Mouse (Mus musculus) heart, embryonic 15.5 days (tissue): ENCODE results near the gene Slc39a3. TPM values are rescaled to one million over a fixed set of nuclear protein-coding genes. Genes with fewer than 3 reads are reported as not detected.

ENCODE experiments used
- ATAC-seq: fragments of 200-750 bp; cut with Nextera tagmentation; replicated peaks from 2 replicates; pipeline ENCODE4 v1.8.0; 2017; ENCODE audit warnings: low read depth, moderate TSS enrichment; ENCODE audit not compliant: insufficient number of reproducible peaks, insufficient read depth, low FRiP score
- H3K27ac ChIP-seq: fragments of 300-500 bp; sonication (generic); 2 replicates; pipeline ENCODE4 v1.5.1; 2015; ENCODE audit warnings: mild to moderate bottlenecking, inconsistent platforms
- H3K27me3 ChIP-seq: fragments of 300-500 bp; sonication (generic); 2 replicates; pipeline ENCODE4 v1.6.1; 2015; ENCODE audit warnings: inconsistent platforms
- H3K36me3 ChIP-seq: fragments of 300-500 bp; sonication (generic); 2 replicates; pipeline ENCODE4 v1.6.1; 2015; ENCODE audit warnings: mild to moderate bottlenecking, inconsistent platforms
- H3K4me1 ChIP-seq: fragments of 300-500 bp; sonication (generic); replicated peaks from 2 replicates; pipeline ENCODE4 v1.6.1; 2015; ENCODE audit warnings: inconsistent platforms
- H3K4me2 ChIP-seq: fragments of 300-500 bp; sonication (generic); 2 replicates; pipeline ENCODE4 v1.6.1; 2015; ENCODE audit warnings: inconsistent platforms, mild to moderate bottlenecking, moderate library complexity
- H3K4me3 ChIP-seq: fragments of 300-500 bp; sonication (generic); 2 replicates; pipeline ENCODE4 v1.5.1; 2015; ENCODE audit warnings: mild to moderate bottlenecking, inconsistent platforms
- H3K9ac ChIP-seq: fragments of 300-500 bp; sonication (generic); 2 replicates; pipeline ENCODE4 v1.6.1; 2015; ENCODE audit warnings: mild to moderate bottlenecking, inconsistent platforms
- H3K9me3 ChIP-seq: fragments of 300-500 bp; sonication (generic); replicated peaks from 2 replicates; pipeline ENCODE4 v1.6.1; 2016; ENCODE audit warnings: inconsistent platforms
- WGBS: fragments of 180-500 bp; shearing (Covaris S2); methylation state at CpG from one replicate; pipeline ENCODE4 v1.1.7; 2015; ENCODE audit warnings: mixed read lengths; 5-methylcytosine and 5-hydroxymethylcytosine counted together
- polyA plus RNA-seq: library from polyadenylated mRNA; unstranded; fragments of >200 nt; fragmentation: Nextera tagmentation; extraction: Ambion mirVana; gene quantifications from 2 replicates; pipeline ENCODE4 v1.2.1, GENCODE M21; 2015

The Slc39a3 gene
- polyA plus RNA-seq = 7.1 and 11.8 TPM in 2 replicates

GRCm38 (mm10) chr10:81036988-81037580 lies at the start of gene Slc39a3:
TSS of gene Slc39a3 (minus strand) at chr10:81037426.
- Histone ChIP-seq H3K36me3 (peaks cover 7% of the 10 kb centered on the region; the same call in 1 of the 2 replicates), H3K9ac (peak within 1 kb of the TSS; percentile 86), H3K4me2 (peak within 1 kb of the TSS; percentile 66), H3K9me3 (no peaks in the 10 kb centered on the region), H3K27me3 (no peaks in the 10 kb centered on the region), H3K27ac (peak within 1 kb of the TSS; percentile 62), H3K4me1 (no peaks in the 10 kb centered on the region), H3K4me3 (peak within 1 kb of the TSS; percentile 91)
- WGBS = under 1% methylated on average over 35 of the region's 35 CpGs
- ATAC-seq = peak; percentile 98

- Histone ChIP-seq H3K27me3 (no peaks in the 10 kb centered on the region), H3K9ac (no peak overlapping the region), H3K9me3 (no peaks in the 10 kb centered on the region), H3K4me1 (0 out of 2 replicates have a peak, but pooled peaks cover 7% of the 10 kb centered on the region), H3K4me2 (no peak overlapping the region), H3K36me3 (peaks cover 2% of the 10 kb centered on the region), H3K27ac (no peak overlapping the region), H3K4me3 (no peak overlapping the region)
- ATAC-seq = no peak
- 41% methylated on average over 2 of the region's 2 CpGs for WGBS
These were observed 49.8 kb upstream of the Slc39a3 start for GRCm38 (mm10) chr10:81087021-81087420.

GRCm38 (mm10) chr10:81082168-81082960 lies 45.1 kb upstream of the Slc39a3 start:
- peaks cover 42% of the 10 kb centered on the region for H3K36me3 ChIP-seq
- H3K4me2 ChIP-seq = no peak overlapping the region
- no peak overlapping the region for H3K9ac ChIP-seq
- 76% methylated on average over 7 of the region's 7 CpGs for WGBS
- H3K9me3 ChIP-seq = no peaks in the 10 kb centered on the region
- H3K27me3 ChIP-seq = no peaks in the 10 kb centered on the region
- no peaks in the 10 kb centered on the region for H3K4me1 ChIP-seq
- ATAC-seq = no peak
- no peak overlapping the region for H3K27ac ChIP-seq
- H3K4me3 ChIP-seq = no peak overlapping the region

DNA sequence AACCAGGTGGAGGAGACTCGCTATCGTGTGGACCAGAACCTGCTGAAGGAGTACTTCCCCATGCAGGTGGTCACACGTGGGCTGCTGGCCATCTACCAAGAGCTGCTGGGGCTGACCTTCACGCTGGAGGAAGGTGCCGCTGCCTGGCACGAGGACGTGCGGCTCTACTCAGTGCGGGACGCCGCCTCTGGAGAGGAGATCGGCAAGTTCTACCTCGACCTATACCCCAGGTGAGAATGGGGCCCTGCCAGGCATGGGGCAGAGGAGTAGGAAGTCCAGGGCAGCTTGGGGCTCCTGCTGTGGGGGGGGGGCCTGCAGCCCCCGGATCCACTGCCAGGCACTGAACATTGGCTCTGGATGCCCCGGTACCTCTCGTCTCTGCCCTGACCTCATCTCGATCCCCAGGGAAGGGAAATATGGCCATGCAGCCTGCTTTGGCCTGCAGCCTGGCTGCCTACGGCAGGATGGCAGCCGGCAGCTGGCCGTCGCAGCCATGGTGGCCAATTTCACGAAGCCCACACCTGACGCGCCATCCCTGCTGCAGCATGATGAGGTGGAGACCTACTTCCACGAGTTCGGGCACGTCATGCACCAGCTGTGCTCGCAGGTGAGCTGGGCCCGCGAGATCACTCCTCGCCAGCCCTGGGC lies 42.9 kb upstream of the Slc39a3 start:
- peaks cover 49% of the 10 kb centered on the region for H3K36me3 ChIP-seq
- no peak overlapping the region for H3K9ac ChIP-seq
- no peak for ATAC-seq
- no peaks in the 10 kb centered on the region for H3K4me1 ChIP-seq
- no peak overlapping the region for H3K4me2 ChIP-seq
- H3K27ac ChIP-seq = no peak overlapping the region
- H3K27me3 ChIP-seq = no peaks in the 10 kb centered on the region
- 89% methylated on average over 31 of the region's 31 CpGs for WGBS
- no peak overlapping the region for H3K4me3 ChIP-seq
- H3K9me3 ChIP-seq = no peaks in the 10 kb centered on the region

GRCm38 (mm10) chr10:81077916-81078315 lies 40.7 kb upstream of the Slc39a3 start:
- Histone ChIP-seq H3K9ac (no peak overlapping the region), H3K27me3 (no peaks in the 10 kb centered on the region), H3K27ac (no peak overlapping the region), H3K4me2 (no peak overlapping the region), H3K9me3 (no peaks in the 10 kb centered on the region), H3K4me1 (no peaks in the 10 kb centered on the region), H3K36me3 (peaks cover 55% of the 10 kb centered on the region), H3K4me3 (no peak overlapping the region)
- no peak for ATAC-seq
- WGBS = 81% methylated on average over 11 of the region's 11 CpGs

DNA sequence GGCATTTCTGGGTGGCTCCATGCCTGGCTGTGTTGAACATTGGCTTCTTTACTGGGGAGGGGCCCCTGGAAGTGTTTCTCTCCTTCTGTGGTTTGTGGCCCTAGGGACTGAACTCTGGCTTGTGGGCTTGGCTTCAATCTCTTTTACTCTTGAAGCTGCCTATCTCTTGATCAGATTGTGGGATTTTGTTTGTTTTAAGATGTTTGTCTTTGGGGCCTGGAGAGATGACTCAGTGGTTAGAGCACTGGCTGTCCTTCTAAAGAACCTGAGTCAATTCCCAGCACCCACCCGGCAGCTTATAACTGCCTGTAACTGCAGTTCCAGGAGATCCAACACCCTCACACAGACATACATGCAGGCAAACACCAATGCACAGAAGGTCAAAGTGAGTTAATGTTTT lies 39.1 kb upstream of the Slc39a3 start:
- ATAC-seq = no peak
- Histone ChIP-seq H3K4me1 (no peaks in the 10 kb centered on the region), H3K4me3 (no peak overlapping the region), H3K36me3 (peaks cover 47% of the 10 kb centered on the region; the same call in 1 of the 2 replicates), H3K9me3 (no peaks in the 10 kb centered on the region), H3K27me3 (no peaks in the 10 kb centered on the region), H3K4me2 (no peak overlapping the region), H3K27ac (no peak overlapping the region), H3K9ac (no peak overlapping the region)
- 85% methylated on average over 1 of the region's 1 CpGs for WGBS

DNA sequence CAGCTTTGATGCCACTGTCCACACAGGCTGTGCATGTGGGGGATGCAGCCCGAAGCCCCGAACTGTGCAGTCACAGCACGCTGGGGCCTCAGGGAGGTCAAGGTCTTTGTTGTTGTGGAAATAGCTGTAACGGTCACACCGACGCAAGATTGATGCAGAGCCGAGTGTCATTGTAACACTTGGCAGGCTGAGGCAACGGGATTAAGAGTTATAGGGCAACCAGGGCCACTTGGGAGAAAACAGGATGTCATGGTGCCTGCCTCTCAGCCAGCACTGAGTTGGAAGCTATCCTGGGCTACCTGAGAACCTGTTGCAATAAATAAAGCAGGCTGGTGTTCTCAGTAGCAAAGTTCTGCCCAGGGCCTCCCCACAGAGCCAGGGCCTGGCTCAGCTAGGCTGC lies 38.5 kb upstream of the Slc39a3 start:
- no peak overlapping the region for H3K4me3 ChIP-seq
- H3K27me3 ChIP-seq = no peaks in the 10 kb centered on the region
- peaks cover 5% of the 10 kb centered on the region for H3K4me1 ChIP-seq
- no peak for ATAC-seq
- H3K9ac ChIP-seq = no peak overlapping the region
- no peak overlapping the region for H3K4me2 ChIP-seq
- H3K27ac ChIP-seq = no peak overlapping the region
- 82% methylated on average over 8 of the region's 8 CpGs for WGBS
- peaks cover 41% of the 10 kb centered on the region; the same call in 1 of the 2 replicates for H3K36me3 ChIP-seq
- no peaks in the 10 kb centered on the region for H3K9me3 ChIP-seq

DNA sequence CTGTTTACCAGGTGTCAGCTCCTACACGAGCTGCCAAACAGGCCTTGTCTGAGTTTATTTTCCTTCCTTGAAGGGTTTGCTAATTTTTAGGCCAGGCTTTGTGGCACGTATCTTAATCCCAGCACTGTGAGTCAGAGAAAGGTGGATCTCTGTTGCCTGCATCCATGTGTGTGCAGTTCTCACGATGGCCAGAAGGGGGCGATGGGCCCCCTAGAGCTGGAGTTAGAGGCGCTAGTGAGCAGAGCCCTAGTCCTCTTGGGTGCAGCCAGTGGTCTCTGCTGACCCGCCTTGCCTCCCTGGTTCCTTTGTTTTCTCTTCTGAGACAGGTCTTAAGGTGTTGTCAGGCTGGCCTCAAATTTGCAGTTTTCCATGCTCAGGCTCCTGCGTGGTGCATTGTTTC lies 36.2 kb upstream of the Slc39a3 start:
- Histone ChIP-seq H3K9ac (no peak overlapping the region), H3K4me1 (peaks cover 10% of the 10 kb centered on the region), H3K27me3 (no peaks in the 10 kb centered on the region), H3K36me3 (peaks cover 23% of the 10 kb centered on the region; the same call in 1 of the 2 replicates), H3K4me3 (no peak overlapping the region), H3K4me2 (no peak overlapping the region), H3K27ac (no peak overlapping the region), H3K9me3 (no peaks in the 10 kb centered on the region)
- no peak for ATAC-seq
- 61% methylated on average over 7 of the region's 7 CpGs for WGBS

DNA sequence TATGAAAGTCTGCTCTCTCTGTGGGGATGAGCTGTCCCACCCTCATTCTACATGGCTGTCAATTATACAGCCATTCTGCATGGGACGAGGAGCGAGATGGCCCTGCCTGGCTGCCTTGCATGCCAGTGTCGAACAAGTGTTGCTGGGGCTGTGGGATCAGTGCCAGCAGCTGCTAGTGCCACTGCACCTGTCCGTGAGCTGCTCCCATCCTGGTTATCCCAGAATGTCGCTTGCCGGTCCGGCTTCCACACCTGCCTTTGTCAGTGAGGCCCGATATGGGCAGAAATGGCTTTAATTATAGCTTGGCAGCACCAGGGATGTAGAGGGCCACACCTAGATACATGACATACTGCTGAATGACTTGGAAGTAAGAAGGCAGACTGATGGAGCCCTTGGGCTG lies 35.1 kb upstream of the Slc39a3 start:
- Histone ChIP-seq H3K27ac (no peak overlapping the region), H3K4me1 (peaks cover 10% of the 10 kb centered on the region), H3K9ac (no peak overlapping the region), H3K4me3 (no peak overlapping the region), H3K36me3 (peaks cover 12% of the 10 kb centered on the region; the same call in 1 of the 2 replicates), H3K4me2 (no peak overlapping the region), H3K27me3 (no peaks in the 10 kb centered on the region), H3K9me3 (no peaks in the 10 kb centered on the region)
- 88% methylated on average over 8 of the region's 8 CpGs for WGBS
- no peak for ATAC-seq

GRCm38 (mm10) chr10:81069836-81070235 lies 32.6 kb upstream of the Slc39a3 start, which contains the start of gene Thop1:
TSS of gene Thop1 (plus strand) at chr10:81070035.
- Histone ChIP-seq H3K4me2 (peak within 1 kb of the TSS; percentile 88), H3K27ac (peak within 1 kb of the TSS; percentile 43), H3K4me3 (peak within 1 kb of the TSS; percentile 73), H3K36me3 (peaks cover 6% of the 10 kb centered on the region; the same call in 1 of the 2 replicates), H3K9me3 (no peaks in the 10 kb centered on the region), H3K9ac (peak within 1 kb of the TSS; percentile 83), H3K4me1 (peaks cover 10% of the 10 kb centered on the region), H3K27me3 (no peaks in the 10 kb centered on the region)
- under 1% methylated on average over 35 of the region's 35 CpGs for WGBS
- peak; percentile 93 for ATAC-seq

- H3K27ac ChIP-seq = no peak overlapping the region
- 58% methylated on average over 5 of the region's 5 CpGs for WGBS
- H3K4me2 ChIP-seq = no peak overlapping the region
- peaks cover 6% of the 10 kb centered on the region; the same call in 1 of the 2 replicates for H3K36me3 ChIP-seq
- H3K9me3 ChIP-seq = no peaks in the 10 kb centered on the region
- no peak for ATAC-seq
- no peaks in the 10 kb centered on the region for H3K27me3 ChIP-seq
- H3K9ac ChIP-seq = no peak overlapping the region
- no peak overlapping the region for H3K4me3 ChIP-seq
- peaks cover 10% of the 10 kb centered on the region for H3K4me1 ChIP-seq
These were observed 31.5 kb upstream of the Slc39a3 start for GRCm38 (mm10) chr10:81068706-81069105.
